Mouse (Mus musculus) spleen, postnatal 36 days (tissue): ENCODE measurements around the gene Cebpg.

Experiments used
- DNase-seq, 2 experiments: peaks; one replicate each; pipeline ENCODE4 v3.0.0; 2022; ENCODE audit warnings: low spot score in 2 of 2, mixed read lengths in 1 of 2

Gene Cebpg

GRCm38 (mm10) chr7:35025409-35026275 lies 30.7 kb downstream of the Cebpg start:
- peak; percentile 45 to 55 for DNase-seq

- DNase-seq: no peak
Measured at GRCm38 (mm10) chr7:35024426-35024825, 31.9 kb downstream of the Cebpg start.

- no peak for DNase-seq
Measured at GRCm38 (mm10) chr7:35023251-35023650, 33.1 kb downstream of the Cebpg start.

- DNase-seq: no peak
Measured at GRCm38 (mm10) chr7:35021365-35021764, 35.0 kb downstream of the Cebpg start.

- DNase-seq: no peak
Measured at GRCm38 (mm10) chr7:35015252-35015651, 41.1 kb downstream of the Cebpg start.

- DNase-seq: no peak
Measured at GRCm38 (mm10) chr7:35013228-35013627, 43.1 kb downstream of the Cebpg start.

- no peak for DNase-seq
Measured at GRCm38 (mm10) chr7:35006661-35007060, 49.7 kb downstream of the Cebpg start.

GRCm38 (mm10) chr7:35003171-35003737 lies 53.1 kb downstream of the Cebpg start:
- no peak for DNase-seq

- DNase-seq: peak; percentile 16 to 26
Measured at GRCm38 (mm10) chr7:35000839-35001238, 55.5 kb downstream of the Cebpg start.
